Mouse (Mus musculus) thymus, postnatal 4 days (tissue): Measurements from ENCODE around the gene Nav1.

Source experiments
- DNase-seq: peaks from one replicate; pipeline ENCODE4 v3.0.0; 2021

Nav1 gene

GRCm38 (mm10) chr1:135615715-135616641, 8.9 kb upstream of the Nav1 start:
- peak; percentile 77 for DNase-seq

- no peak for DNase-seq
Measured at GRCm38 (mm10) chr1:135609621-135610020, 2.5 kb upstream of the Nav1 start.

GRCm38 (mm10) chr1:135606355-135607015, 610 bp downstream of the Nav1 start:
- no peak for DNase-seq

- no peak for DNase-seq
Measured at GRCm38 (mm10) chr1:135605530-135605929, 1.6 kb downstream of the Nav1 start.

GRCm38 (mm10) chr1:135604361-135605052, 2.6 kb downstream of the Nav1 start:
- no peak for DNase-seq

- no peak for DNase-seq
Measured at GRCm38 (mm10) chr1:135603121-135603870, 3.8 kb downstream of the Nav1 start.

GRCm38 (mm10) chr1:135600023-135601005, 6.8 kb downstream of the Nav1 start:
- no peak for DNase-seq

- DNase-seq: no peak
Measured at GRCm38 (mm10) chr1:135598251-135598879, 8.7 kb downstream of the Nav1 start.

- peak; percentile 15 for DNase-seq
Measured at GRCm38 (mm10) chr1:135594279-135594903, 12.7 kb downstream of the Nav1 start.

- DNase-seq: no peak
Measured at GRCm38 (mm10) chr1:135593560-135594278, 13.4 kb downstream of the Nav1 start.

- no peak for DNase-seq
Measured at GRCm38 (mm10) chr1:135590776-135591175, 16.3 kb downstream of the Nav1 start.

GRCm38 (mm10) chr1:135588973-135589372, 18.1 kb downstream of the Nav1 start:
- no peak for DNase-seq

GRCm38 (mm10) chr1:135586903-135587302, 20.2 kb downstream of the Nav1 start:
- no peak for DNase-seq

GRCm38 (mm10) chr1:135585573-135585972, 21.5 kb downstream of the Nav1 start:
- peak; percentile 36 for DNase-seq

GRCm38 (mm10) chr1:135584587-135585541, 22.2 kb downstream of the Nav1 start:
- DNase-seq: peak; percentile 60

- no peak for DNase-seq
Measured at GRCm38 (mm10) chr1:135583678-135584515, 23.2 kb downstream of the Nav1 start.

GRCm38 (mm10) chr1:135583081-135583677, 23.9 kb downstream of the Nav1 start:
- DNase-seq: no peak
